Comparison of ENCODE assay signal across 9 mouse cellular contexts in the genomic region with DNA sequence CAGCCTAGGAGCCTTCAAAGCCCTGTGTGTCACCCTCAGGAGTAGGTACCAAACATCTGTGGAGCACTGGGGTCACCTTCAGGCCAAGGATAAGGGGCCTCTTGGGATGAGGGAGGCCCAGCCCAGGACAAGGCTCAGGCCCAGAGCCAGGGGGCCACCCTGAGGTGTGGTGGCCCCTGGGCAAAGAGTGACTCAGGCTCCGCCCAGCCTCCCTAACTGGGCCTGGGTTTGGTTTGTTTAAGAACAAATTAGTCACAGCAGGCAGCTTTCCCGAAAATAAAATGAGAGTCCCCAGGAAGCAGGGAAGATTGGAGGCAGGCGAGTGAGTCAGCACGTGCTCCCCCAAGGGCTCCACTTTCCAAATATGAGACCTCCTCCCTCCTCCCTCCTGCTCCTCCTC. TPM values are rescaled to one million over a fixed set of nuclear protein-coding genes. Genes with fewer than 3 reads are reported as not detected.
DNase-seq lines count a peak whose midpoint lies in the region; ATAC-seq lines count a peak whose summit lies in the region.
"Had no signal": no experiment of that assay in that cellular context is flagged by ENCODE, and none has a peak within 500 bp of the region (broad histone marks: within the 10 kb centered on the region; RNA-seq: fewer than 3 reads in every experiment).

No protein-coding gene starts in this region.

- peak; percentile 16 for DNase-seq in kidney, adult 11 months
- no peak for DNase-seq in kidney, postnatal 14 days
- DNase-seq in MN1 (ENCODE audit: low spot score): peak; percentile 48
- DNase-seq in lung, postnatal 36 days: peak; percentile 78
- DNase-seq in spleen, postnatal 14 days (ENCODE audit: low spot score in 2 of 2): no peak
- DNase-seq in kidney, postnatal 36 days: no peak

- no peak overlapping the region; the same call in 1 of the 2 replicates for H3K27ac ChIP-seq in heart, embryonic 13.5 days (replicated peaks)

- H3K9me3 ChIP-seq in heart, embryonic 13.5 days: no peaks in the 10 kb centered on the region
- H3K9me3 ChIP-seq: G1E had no signal

- no peak overlapping the region for H3K4me2 ChIP-seq in heart, embryonic 13.5 days

- ATAC-seq in heart, embryonic 13.5 days (ENCODE audit: extremely low read depth, insufficient number of reproducible peaks, low FRiP score, low TSS enrichment): no peak
- no peak for ATAC-seq in erythroblast, adult 5-6 weeks (replicated peaks; ENCODE audit: low FRiP score, poor library complexity, severe bottlenecking)

- H3K36me3 ChIP-seq in heart, embryonic 13.5 days: no peaks in the 10 kb centered on the region
- H3K36me3 ChIP-seq: G1E had no signal

- no peak overlapping the region for H3K4me3 ChIP-seq in heart, embryonic 13.5 days

- peaks cover 49% of the 10 kb centered on the region for H3K27me3 ChIP-seq in heart, embryonic 13.5 days (replicated peaks)

- H3K9ac ChIP-seq in heart, embryonic 13.5 days: peak overlapping the region; percentile 40; the same call in 1 of the 2 replicates

- peaks cover 62% of the 10 kb centered on the region for H3K4me1 ChIP-seq in heart, embryonic 13.5 days

- 46% methylated on average over 4 of the region's 4 CpGs for WGBS in heart, embryonic 13.5 days

RNA-seq across cellular contexts. Expression of a gene that starts 37.7 kb away (rescaled TPM):
- 4.9 and 8.5 TPM in 2 replicates for polyA plus RNA-seq in heart, embryonic 13.5 days (2015; fragmentation: Nextera tagmentation; extraction: Ambion mirVana)
- total RNA-seq in erythroblast, adult 5-6 weeks (2015; ENCODE audit: low replicate concordance): 0.19 and 0.42 TPM in 2 replicates
- total RNA-seq in erythroblast, adult 5-6 weeks (2017; ENCODE audit: low replicate concordance): 1.3 and 1.5 TPM in 2 replicates

RNA-seq across cellular contexts. Expression of a gene that starts 53.9 kb away (rescaled TPM):
- 25.7 and 26.6 TPM in 2 replicates for polyA plus RNA-seq in heart, embryonic 13.5 days (2015; fragmentation: Nextera tagmentation; extraction: Ambion mirVana)
- 9.2 and 14.6 TPM in 2 replicates for total RNA-seq in erythroblast, adult 5-6 weeks (2015; ENCODE audit: low replicate concordance)
- total RNA-seq in erythroblast, adult 5-6 weeks (2017; ENCODE audit: low replicate concordance): 20.8 and 32.9 TPM in 2 replicates

RNA-seq across cellular contexts. Expression of a gene that starts 58.9 kb away (rescaled TPM):
- 4.6 and 5.4 TPM in 2 replicates for polyA plus RNA-seq in heart, embryonic 13.5 days (2015; fragmentation: Nextera tagmentation; extraction: Ambion mirVana)
- not detected in 2 replicates for total RNA-seq in erythroblast, adult 5-6 weeks (2015; ENCODE audit: low replicate concordance)
- total RNA-seq in erythroblast, adult 5-6 weeks (2017; ENCODE audit: low replicate concordance): 1.6 TPM in 1 of 2 replicates, not detected in the other
- total RNA-seq: G1E had no signal
- polyA plus RNA-seq: G1E had no signal

Comparison
In these comparisons a context has a peak if more than half of its experiments do, and no peak if none do; other contexts are left out.
1. DNase-seq: peak in kidney, adult 11 months (single experiment), MN1 (single experiment) and lung, postnatal 36 days (single experiment); none in kidney, postnatal 14 days (single experiment), spleen, postnatal 14 days (0 of 2) and kidney, postnatal 36 days (0 of 2).